Mouse (Mus musculus) MEL (cell line): Measurements from ENCODE around the gene Rab3a. TPM values are rescaled to one million over a fixed set of nuclear protein-coding genes. Genes with fewer than 3 reads are reported as not detected.
A peak's percentile ranks its signal among the peaks of the same experiment; 100 is the strongest.

Experiments
- DNase-seq: peaks from one replicate; pipeline ENCODE4 v3.0.0; 2011; ENCODE audit warnings: low read depth, low spot score
- H3K27ac ChIP-seq: 2 replicates; pipeline ENCODE4 v1.5.1; 2012; ENCODE audit warnings: low read depth, mild to moderate bottlenecking, control low read depth, low read length, moderate library complexity; ENCODE audit not compliant: control insufficient read depth
- H3K27me3 ChIP-seq, 2 experiments: fragments of 150-350 bp in 1 of 2; sonication (generic) in 1 of 2; 2 replicates each; pipeline ENCODE4 v1.6.1; 2012; ENCODE audit warnings: low read length in 2 of 2, mild to moderate bottlenecking in 2 of 2, improper control_type of control experiment in 1 of 2, moderate library complexity in 1 of 2; ENCODE audit not compliant: insufficient read depth in 2 of 2, control insufficient read depth in 1 of 2
- H3K36me3 ChIP-seq, 2 experiments: 2 replicates each; pipeline ENCODE4 v1.6.1; 2012 to 2014; ENCODE audit warnings: low read length in 2 of 2, improper control_type of control experiment in 1 of 2, inconsistent platforms in 1 of 2, mild to moderate bottlenecking in 1 of 2; ENCODE audit not compliant: insufficient read depth in 2 of 2, control insufficient read depth in 1 of 2
- H3K4me1 ChIP-seq, 2 experiments: fragments of 150-350 bp in 1 of 2; sonication (generic) in 1 of 2; 2 replicates each; pipeline ENCODE4 v1.6.1; 2012; ENCODE audit warnings: low read length in 2 of 2, improper control_type of control experiment in 1 of 2, mild to moderate bottlenecking in 1 of 2; ENCODE audit not compliant: insufficient read depth in 2 of 2, control insufficient read depth in 1 of 2
- H3K4me3 ChIP-seq, 2 experiments: fragments of 150-350 bp in 1 of 2; sonication (generic) in 1 of 2; 2 replicates each; pipeline ENCODE4 v1.5.1; 2012; ENCODE audit warnings: low read depth in 2 of 2, low read length in 2 of 2, mild to moderate bottlenecking in 2 of 2, moderate library complexity in 2 of 2, control low read depth in 1 of 2, improper control_type of control experiment in 1 of 2; ENCODE audit not compliant: control insufficient read depth in 1 of 2, insufficient read depth in 1 of 2
- H3K79me2 ChIP-seq: 2 replicates; pipeline ENCODE4 v1.6.1; 2012; ENCODE audit warnings: mild to moderate bottlenecking, low read length, moderate library complexity; ENCODE audit not compliant: control insufficient read depth, poor library complexity, insufficient read depth
- H3K9ac ChIP-seq: 2 replicates; pipeline ENCODE4 v1.6.1; 2012; ENCODE audit warnings: low read depth, mild to moderate bottlenecking, control low read depth, low read length, moderate library complexity; ENCODE audit not compliant: control insufficient read depth, poor library complexity, severe bottlenecking
- H3K9me3 ChIP-seq: fragments of 150-350 bp; sonication (generic); replicated peaks from 2 replicates; pipeline ENCODE4 v1.6.1; 2012; ENCODE audit warnings: mild to moderate bottlenecking, low read length, improper control_type of control experiment, moderate library complexity; ENCODE audit not compliant: insufficient read depth
- CHD1 ChIP-seq: IDR thresholded peaks from 2 replicates; pipeline ENCODE4 v1.6.1; 2012; ENCODE audit warnings: low read depth, mild to moderate bottlenecking, inconsistent platforms, low read length, improper control_type of control experiment
- CHD2 ChIP-seq: IDR thresholded peaks from 2 replicates; pipeline ENCODE4 v1.6.1; 2011; ENCODE audit warnings: low read length, improper control_type of control experiment
- CTCF ChIP-seq, 3 experiments: IDR thresholded peaks in 2 of 3; conservative IDR thresholded peaks in 1 of 3; 2 replicates each; pipeline ENCODE4 v1.5.1; 2011 to 2012; ENCODE audit warnings: low read length in 3 of 3, low read depth in 2 of 3, mild to moderate bottlenecking in 2 of 3, improper control_type of control experiment in 1 of 3, inconsistent platforms in 1 of 3, mixed read lengths in 1 of 3, moderate library complexity in 1 of 3; ENCODE audit not compliant: control insufficient read depth in 1 of 3, insufficient read depth in 1 of 3, poor library complexity in 1 of 3, severe bottlenecking in 1 of 3
- E2F4 ChIP-seq: IDR thresholded peaks from 2 replicates; pipeline ENCODE4 v1.6.1; 2011; ENCODE audit warnings: low read depth, low read length, improper control_type of control experiment, borderline replicate concordance
- ELF1 ChIP-seq: IDR thresholded peaks from 2 replicates; pipeline ENCODE4 v1.6.1; 2014; ENCODE audit warnings: low read depth, mild to moderate bottlenecking, inconsistent platforms, low read length, improper control_type of control experiment, moderate library complexity
- EP300 ChIP-seq, 2 experiments: IDR thresholded peaks; 2 replicates each; pipeline ENCODE4 v1.6.1; 2011; ENCODE audit warnings: improper control_type of control experiment in 2 of 2, low read length in 2 of 2, low read depth in 1 of 2, mild to moderate bottlenecking in 1 of 2
- ETS1 ChIP-seq: IDR thresholded peaks from 2 replicates; pipeline ENCODE4 v1.6.1; 2012; ENCODE audit warnings: low read depth, mild to moderate bottlenecking, inconsistent platforms, low read length, improper control_type of control experiment, moderate library complexity
- GATA1 ChIP-seq: IDR thresholded peaks from 2 replicates; pipeline ENCODE4 v1.6.1; 2011; ENCODE audit warnings: low read depth, low read length, improper control_type of control experiment
- HCFC1 ChIP-seq: IDR thresholded peaks from 2 replicates; pipeline ENCODE4 v1.6.1; 2012; ENCODE audit warnings: low read depth, mild to moderate bottlenecking, inconsistent platforms, low read length, improper control_type of control experiment, moderate library complexity
- JUND ChIP-seq: IDR thresholded peaks from 2 replicates; pipeline ENCODE4 v1.6.1; 2011; ENCODE audit warnings: low read depth, mild to moderate bottlenecking, improper control_type of control experiment, low read length
- KAT2A ChIP-seq: conservative IDR thresholded peaks from 2 replicates; pipeline ENCODE4 v1.6.1; 2012; ENCODE audit warnings: low read depth, low read length, improper control_type of control experiment, inconsistent platforms
- MAZ ChIP-seq: IDR thresholded peaks from 2 replicates; pipeline ENCODE4 v1.6.1; 2012; ENCODE audit warnings: low read depth, mild to moderate bottlenecking, inconsistent platforms, low read length, improper control_type of control experiment
- MXI1 ChIP-seq: IDR thresholded peaks from 2 replicates; pipeline ENCODE4 v1.6.1; 2011; ENCODE audit warnings: mild to moderate bottlenecking, low read depth, low read length, improper control_type of control experiment
- MYC ChIP-seq: IDR thresholded peaks from 2 replicates; pipeline ENCODE4 v1.6.1; 2011; ENCODE audit warnings: low read depth, mild to moderate bottlenecking, low read length, improper control_type of control experiment, moderate library complexity
- NELFE ChIP-seq: IDR thresholded peaks from 2 replicates; pipeline ENCODE4 v1.6.1; 2011; ENCODE audit warnings: low read depth, low read length, improper control_type of control experiment
- NRF1 ChIP-seq: IDR thresholded peaks from 2 replicates; pipeline ENCODE4 v1.6.1; 2014; ENCODE audit warnings: low read depth, mild to moderate bottlenecking, inconsistent platforms, low read length, improper control_type of control experiment, moderate library complexity; ENCODE audit not compliant: poor library complexity, insufficient read depth, severe bottlenecking
- POLR2A ChIP-seq, 2 experiments: IDR thresholded peaks; 2 replicates each; pipeline ENCODE4 v1.6.1; 2011 to 2012; ENCODE audit warnings: low read length in 2 of 2, mild to moderate bottlenecking in 2 of 2, control low read depth in 1 of 2, improper control_type of control experiment in 1 of 2, low read depth in 1 of 2, moderate library complexity in 1 of 2; ENCODE audit not compliant: control insufficient read depth in 1 of 2, insufficient read depth in 1 of 2, poor library complexity in 1 of 2
- POLR2AphosphoS2 ChIP-seq: IDR thresholded peaks from 2 replicates; pipeline ENCODE4 v1.6.1; 2011; ENCODE audit warnings: low read length, improper control_type of control experiment
- RCOR1 ChIP-seq: IDR thresholded peaks from 2 replicates; pipeline ENCODE4 v1.6.1; 2012; ENCODE audit warnings: low read depth, mild to moderate bottlenecking, inconsistent platforms, low read length, improper control_type of control experiment
- SMC3 ChIP-seq: IDR thresholded peaks from 2 replicates; pipeline ENCODE4 v1.6.1; 2011; ENCODE audit warnings: low read depth, low read length, improper control_type of control experiment
- TAL1 ChIP-seq: IDR thresholded peaks from 2 replicates; pipeline ENCODE4 v1.6.1; 2012; ENCODE audit warnings: mild to moderate bottlenecking, inconsistent platforms, low read length, moderate library complexity, mixed read lengths
- TBP ChIP-seq: IDR thresholded peaks from 2 replicates; pipeline ENCODE4 v1.8.0; 2011; ENCODE audit warnings: low read depth, low read length, improper control_type of control experiment
- TCF12 ChIP-seq: IDR thresholded peaks from 2 replicates; pipeline ENCODE4 v1.6.1; 2014; ENCODE audit warnings: low read depth, mild to moderate bottlenecking, inconsistent platforms, low read length, improper control_type of control experiment, moderate library complexity
- USF1 ChIP-seq: IDR thresholded peaks from 2 replicates; pipeline ENCODE4 v1.6.1; 2014; ENCODE audit warnings: low read depth, mild to moderate bottlenecking, inconsistent platforms, low read length, improper control_type of control experiment, moderate library complexity
- ZKSCAN1 ChIP-seq: IDR thresholded peaks from 2 replicates; pipeline ENCODE4 v1.6.1; 2012; ENCODE audit warnings: low read depth, mild to moderate bottlenecking, inconsistent platforms, low read length, improper control_type of control experiment, moderate library complexity
- ZMIZ1 ChIP-seq: IDR thresholded peaks from 2 replicates; pipeline ENCODE4 v1.6.1; 2012; ENCODE audit warnings: low read depth, mild to moderate bottlenecking, inconsistent platforms, low read length, improper control_type of control experiment, moderate library complexity
- ZNF384 ChIP-seq: IDR thresholded peaks from 2 replicates; pipeline ENCODE4 v1.6.1; 2012; ENCODE audit warnings: low read depth, mild to moderate bottlenecking, inconsistent platforms, low read length, improper control_type of control experiment
- polyA plus RNA-seq, 2 experiments: library from polyadenylated mRNA; stranded (reverse) in 1 of 2; unstranded in 1 of 2; fragments of >175 nt in 1 of 2; fragments of >200 nt in 1 of 2; gene quantifications; 2 replicates each; pipeline versions ENCODE4 v1.2.1 to v1.2.4; 2012; ENCODE audit warnings: low replicate concordance in 2 of 2, low read depth in 1 of 2; ENCODE audit not compliant: insufficient read length in 2 of 2, insufficient read depth in 1 of 2, missing spikeins in 1 of 2
- total RNA-seq: library from RNA; depleted of rRNA; stranded (reverse); fragments of 300-350 nt; gene quantifications from 2 replicates; pipeline ENCODE4 v1.2.3, GENCODE M21; 2012; rRNA removed

Rab3a gene
- total RNA-seq (1.8 TPM in 2 replicates), polyA plus RNA-seq (1 to 10 TPM in 1 of 2 experiments, not detected in 1; 5.6 TPM)

DNA sequence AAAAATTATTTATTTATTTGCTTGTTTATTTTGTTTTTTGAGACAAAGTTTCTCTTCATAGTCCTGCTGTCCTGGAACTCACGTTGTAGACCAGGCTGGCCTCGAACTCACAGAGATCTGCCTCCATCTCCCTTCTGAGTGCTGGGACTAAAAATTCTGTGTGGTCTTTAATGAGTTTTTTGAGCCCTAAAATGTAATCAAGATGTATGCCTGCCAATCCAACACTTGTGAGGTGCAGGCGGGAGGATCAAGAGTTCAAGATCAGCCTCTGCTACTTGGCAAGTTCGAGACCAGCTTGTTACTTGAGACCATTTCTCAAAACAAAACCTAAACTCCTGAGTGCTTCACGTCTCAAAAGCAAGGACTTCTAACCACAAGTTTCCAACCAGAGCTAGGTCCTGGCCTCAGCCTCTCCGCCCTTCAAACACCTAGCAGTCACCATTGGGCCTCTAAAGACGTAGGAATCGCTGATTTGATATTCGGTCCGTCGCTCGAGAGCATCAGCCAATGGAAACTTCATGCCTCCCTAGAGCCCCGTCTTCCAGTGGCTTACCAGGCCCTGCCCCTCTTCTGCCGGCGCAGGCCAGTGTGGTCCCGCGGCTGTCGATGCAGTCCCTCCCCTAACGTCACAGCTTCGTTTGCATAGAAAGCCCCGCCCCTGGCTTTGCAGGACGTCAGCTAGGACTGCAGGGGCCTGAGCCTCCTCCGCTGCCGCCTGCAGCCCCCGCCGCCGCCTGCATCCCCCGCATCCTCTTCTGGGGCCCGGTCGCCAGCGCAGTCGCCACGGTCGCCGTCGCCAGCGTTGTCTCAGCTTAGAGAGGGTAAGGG, at the start of gene Rab3a:
Gene Rab3a (plus strand): TSS at position 637 of the 828 bp plus-strand sequence.
- H3K27ac ChIP-seq: peak within 1 kb of the TSS; percentile 84
- no peaks in the 10 kb centered on the region; the same call in 1 of the 2 replicates for H3K79me2 ChIP-seq
- peak; percentile 63 for TF ChIP-seq NELFE
- TF ChIP-seq TBP: peak; percentile 86
- peak; percentile 82 for TF ChIP-seq HCFC1
- TF ChIP-seq MXI1: peak; percentile 37
- no peak for TF ChIP-seq E2F4
- no peak for TF ChIP-seq ZKSCAN1
- TF ChIP-seq POLR2AphosphoS2: no peak
- 0 out of 2 replicates have a peak, but pooled peaks have one; percentile 5 for TF ChIP-seq GATA1
- TF ChIP-seq ZMIZ1: peak; percentile 69
- TF ChIP-seq NRF1: peak; percentile 70
- no peak for TF ChIP-seq MAZ
- no peak for TF ChIP-seq JUND
- peak; percentile 60; the same call in 1 of the 2 replicates for TF ChIP-seq KAT2A
- no peak for TF ChIP-seq EP300 (IDR thresholded peaks at IDR 0.05; ENCODE audit: low read depth in 1 of 2, low read length in 2 of 2)
- TF ChIP-seq MYC: no peak
- no peak for TF ChIP-seq SMC3
- no peak; the same call in 1 of the 2 replicates for TF ChIP-seq USF1
- no peak for TF ChIP-seq ZNF384
- TF ChIP-seq CTCF (IDR thresholded peaks at IDR 0.05 in 2 of 3, conservative IDR thresholded peaks at IDR 0.05 in 1 of 3; ENCODE audit: control insufficient read depth in 1 of 3, insufficient read depth in 1 of 3, low read depth in 2 of 3, low read length in 3 of 3, poor library complexity in 1 of 3, severe bottlenecking in 1 of 3): 0 out of 6 replicates have a peak, but pooled peaks of 1 of the 3 experiments have one; percentile 1
- TF ChIP-seq CHD1: no peak
- no peak for TF ChIP-seq ELF1
- TF ChIP-seq CHD2: peak; percentile 89
- peak; percentile 37 to 81; a peak in 3 of 4 replicates for TF ChIP-seq POLR2A (IDR thresholded peaks at IDR 0.05; ENCODE audit: control insufficient read depth in 1 of 2, insufficient read depth in 1 of 2, low read depth in 1 of 2, low read length in 2 of 2, poor library complexity in 1 of 2)
- TF ChIP-seq ETS1: no peak
- peak; percentile 56 for TF ChIP-seq TCF12
- TF ChIP-seq RCOR1: peak; percentile 45; the same call in 1 of the 2 replicates
- no peak for TF ChIP-seq TAL1
- H3K36me3 ChIP-seq: peaks cover 0 to 15% of the 10 kb centered on the region in 2 experiments; a peak in 2 of 4 replicates
- peak; percentile 99 for DNase-seq
- no peaks in the 10 kb centered on the region for H3K9me3 ChIP-seq
- H3K9ac ChIP-seq: peak within 1 kb of the TSS; percentile 82
- peaks cover 3 to 18% of the 10 kb centered on the region in 2 experiments; a peak in 3 of 4 replicates for H3K4me1 ChIP-seq
- H3K27me3 ChIP-seq: no peaks in the 10 kb centered on the region
- H3K4me3 ChIP-seq: peak within 1 kb of the TSS; percentile 67 to 76
